Mouse (Mus musculus): ENCODE results near the gene Poldip2.

Poldip2 gene

DNA sequence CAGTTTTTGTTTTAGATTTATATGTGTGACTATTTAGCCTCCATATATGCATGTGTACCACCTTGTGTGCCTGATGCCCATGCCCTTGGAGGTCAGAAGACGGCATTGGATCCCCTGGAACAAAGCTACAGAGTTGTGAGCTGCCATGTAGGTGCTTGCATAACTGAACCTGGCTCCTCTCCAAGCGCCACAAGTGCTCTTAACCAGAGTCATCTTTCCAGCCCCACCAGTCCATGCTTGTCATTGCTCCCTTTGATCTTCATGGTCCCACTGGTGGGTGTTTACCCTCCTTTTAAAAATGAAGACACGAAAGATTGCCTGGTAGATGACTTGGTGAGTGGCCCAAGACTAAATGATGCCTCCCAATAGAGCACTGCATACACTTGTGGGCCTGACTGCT, 28.4 kb downstream of the Poldip2 start:
- no peak for DNase-seq (ENCODE audit: low read depth, low spot score)

GRCm38 (mm10) chr11:78544449-78545111, 32.6 kb downstream of the Poldip2 start:
- DNase-seq (ENCODE audit: low read depth, low spot score): peak; percentile 36

DNA sequence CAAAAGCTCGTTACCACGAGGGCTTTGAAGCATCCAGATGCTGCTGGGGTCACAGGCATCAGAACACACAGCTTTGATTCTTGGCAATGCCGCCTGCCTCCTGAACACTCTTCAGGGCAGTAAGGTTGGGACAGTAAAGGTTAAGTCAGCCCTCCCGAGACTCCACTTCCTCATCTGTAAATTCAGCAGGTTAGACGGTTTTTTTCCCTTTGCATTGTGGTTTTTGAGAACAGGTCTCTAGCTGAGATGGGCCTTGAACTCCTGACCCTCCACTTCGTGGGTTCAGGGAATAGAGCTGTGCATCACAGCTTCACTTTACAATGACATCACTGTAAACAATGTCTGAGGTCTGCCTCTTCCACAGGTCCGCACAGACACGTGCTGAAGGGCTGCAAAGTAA, 33.2 kb downstream of the Poldip2 start:
- DNase-seq (ENCODE audit: low read depth, low spot score): no peak

DNA sequence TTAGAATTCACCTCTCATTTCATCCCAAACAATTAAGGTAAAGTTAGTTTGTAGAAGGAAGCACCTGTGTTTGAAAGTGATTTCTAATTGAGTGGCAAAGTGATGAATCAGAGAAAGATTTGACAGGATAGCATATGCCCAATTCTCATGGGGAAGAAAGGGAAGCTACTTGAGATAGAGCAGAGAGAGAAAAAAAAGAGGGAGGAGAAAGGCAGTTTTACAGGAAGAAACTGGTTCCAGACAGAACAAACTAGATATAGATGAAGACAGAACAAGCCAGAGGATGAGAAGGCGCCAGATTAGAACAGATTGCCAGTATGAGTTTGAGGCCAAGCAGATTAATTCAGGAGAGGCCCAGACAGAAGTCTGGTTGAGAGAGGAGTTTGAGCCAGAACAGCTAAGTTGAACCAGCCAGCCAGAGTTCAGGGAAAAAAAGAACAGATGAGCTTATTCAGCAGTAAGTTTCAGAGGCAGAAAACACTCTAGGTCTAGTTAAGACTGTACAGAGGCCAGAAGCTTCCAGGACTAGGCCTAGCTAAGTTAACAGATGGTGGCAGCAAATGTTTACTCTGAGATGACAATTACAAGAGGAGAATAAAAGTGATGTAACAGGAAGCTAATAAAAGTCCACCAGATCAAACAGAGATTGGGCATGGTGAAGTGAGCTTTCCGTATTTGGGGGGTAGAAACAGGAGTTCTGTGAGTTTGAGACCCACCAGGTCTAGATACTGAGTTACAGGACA, 35.9 kb downstream of the Poldip2 start:
- peak; percentile 25 for DNase-seq (ENCODE audit: low read depth, low spot score)

GRCm38 (mm10) chr11:78549491-78549987, 37.5 kb downstream of the Poldip2 start:
- DNase-seq (ENCODE audit: low read depth, low spot score): peak; percentile 18

- DNase-seq (ENCODE audit: low read depth, low spot score): peak; percentile 98
These were observed 38.4 kb downstream of the Poldip2 start, which contains the start of gene Tmem97 for GRCm38 (mm10) chr11:78550168-78551058. Gene Tmem97 (minus strand): TSS chr11:78550777.

DNA sequence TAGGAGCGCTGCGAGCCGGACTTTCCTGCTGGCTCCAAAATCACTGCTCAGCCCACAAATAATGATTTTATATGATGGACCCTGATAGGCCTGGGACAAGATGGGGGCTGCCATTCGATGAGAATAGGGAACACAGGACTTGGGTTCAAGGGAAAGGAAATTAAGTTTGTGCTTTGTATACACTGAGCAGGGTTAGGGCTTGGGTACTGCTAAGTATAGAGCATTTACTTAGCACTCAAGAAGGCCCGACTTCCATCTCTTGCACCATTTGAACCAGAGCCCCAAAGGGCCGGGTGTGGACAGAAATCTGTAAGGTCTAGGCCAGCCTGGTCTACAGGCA, 39.0 kb downstream of the Poldip2 start:
- DNase-seq (ENCODE audit: low read depth, low spot score): no peak

DNA sequence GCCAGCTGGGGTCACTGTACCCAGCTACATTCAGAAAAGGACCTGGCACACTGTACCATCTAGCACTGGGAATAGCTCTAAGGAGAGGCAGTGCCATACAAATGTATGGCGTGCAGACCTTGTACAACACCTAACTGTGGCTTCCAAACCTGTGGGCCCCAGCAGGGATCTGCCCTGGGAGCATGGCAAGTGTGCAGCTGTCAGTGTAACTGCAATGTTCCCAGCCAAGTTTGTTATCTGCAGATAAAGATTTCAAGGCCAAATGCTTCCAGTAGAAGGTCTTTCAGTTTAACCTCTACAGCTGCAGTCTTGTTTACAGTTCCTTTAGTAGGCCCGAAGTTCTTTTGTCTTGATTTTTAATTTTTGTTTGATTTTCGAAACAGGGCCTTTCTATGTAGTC, 43.6 kb downstream of the Poldip2 start:
- no peak for DNase-seq (ENCODE audit: low read depth, low spot score)

GRCm38 (mm10) chr11:78556070-78556469, 44.1 kb downstream of the Poldip2 start:
- no peak for DNase-seq (ENCODE audit: low read depth, low spot score)

DNA sequence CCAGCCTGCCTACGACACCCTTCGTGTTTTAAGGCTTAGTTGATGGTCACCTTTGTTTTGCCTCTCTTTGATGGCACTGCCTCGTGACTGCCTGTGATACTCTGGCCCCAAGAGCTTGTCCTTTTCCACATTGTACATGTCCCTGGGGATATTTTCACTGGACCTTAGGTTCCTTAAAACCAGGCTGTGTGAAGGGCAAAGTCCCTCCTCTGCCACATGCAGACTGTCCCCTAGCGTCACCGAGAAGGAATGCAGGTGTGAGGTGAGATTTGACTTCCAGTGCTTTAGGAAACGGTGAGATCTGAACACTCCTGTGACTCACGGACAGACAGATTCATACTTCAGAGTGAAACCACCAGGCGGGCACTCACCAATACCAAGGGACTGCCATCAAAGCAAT, 45.2 kb downstream of the Poldip2 start:
- no peak for DNase-seq (ENCODE audit: low read depth, low spot score)

DNA sequence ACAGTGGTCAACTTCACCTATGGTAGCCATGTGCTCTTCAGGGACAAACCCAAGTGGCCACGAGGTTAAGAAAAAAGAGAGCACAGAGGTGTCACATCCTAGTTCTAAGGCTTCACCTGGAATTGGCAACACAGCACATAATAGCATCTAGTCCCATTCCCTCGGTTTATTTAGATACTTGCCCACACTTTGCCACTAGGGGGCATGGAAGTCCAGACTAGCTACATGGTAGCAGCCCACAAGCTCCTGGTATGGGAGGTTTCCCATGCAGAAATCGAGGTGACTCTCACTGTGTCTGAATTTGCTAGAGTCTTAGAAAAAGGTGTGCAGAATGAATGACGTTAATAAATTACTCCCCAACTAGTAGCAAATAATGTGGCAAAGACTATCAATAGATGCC, 48.5 kb downstream of the Poldip2 start:
- peak; percentile 84 for DNase-seq (ENCODE audit: low read depth, low spot score)

DNA sequence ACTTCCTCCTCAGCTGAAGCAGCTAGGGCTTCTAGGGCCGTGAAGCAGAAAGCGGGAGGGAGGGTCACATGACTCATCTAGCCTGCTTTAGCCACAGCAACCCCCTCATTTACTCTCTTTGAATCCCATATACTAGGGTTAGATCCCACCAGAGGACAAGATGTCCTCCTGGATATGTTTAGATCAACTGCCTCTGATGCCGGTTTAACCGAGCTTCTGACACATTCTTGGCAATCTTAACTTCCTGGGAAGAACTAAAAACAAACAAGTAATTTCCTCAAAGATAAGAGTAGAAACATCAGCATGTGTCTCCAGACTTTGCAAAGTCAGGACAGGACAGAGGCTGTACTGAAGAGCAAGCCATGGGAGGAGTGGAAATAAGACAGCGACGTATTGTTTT, 54.8 kb downstream of the Poldip2 start:
- no peak for DNase-seq (ENCODE audit: low read depth, low spot score)

DNA sequence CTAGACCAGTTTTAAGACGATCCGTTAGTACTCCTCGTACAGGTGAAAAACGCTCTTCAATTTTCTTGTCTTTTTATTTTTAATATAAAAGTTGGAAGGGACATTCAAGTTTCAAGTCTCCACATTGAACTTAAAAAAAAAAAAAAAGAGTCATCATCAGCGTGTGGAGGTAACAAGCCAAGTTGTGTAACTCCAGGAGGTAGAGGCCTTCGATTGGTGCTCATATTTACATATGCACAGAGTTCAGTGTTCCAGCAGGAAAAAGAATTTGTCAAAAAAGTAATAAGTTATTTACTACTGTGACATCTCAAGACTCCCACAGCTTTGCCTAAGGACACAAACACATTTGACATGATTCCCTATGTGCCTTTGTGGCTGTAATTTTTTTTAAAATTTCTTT, 55.6 kb downstream of the Poldip2 start:
- no peak for DNase-seq (ENCODE audit: low read depth, low spot score)

- no peak for DNase-seq (ENCODE audit: low read depth, low spot score)
These were observed 56.8 kb downstream of the Poldip2 start for GRCm38 (mm10) chr11:78568827-78569226.

DNA sequence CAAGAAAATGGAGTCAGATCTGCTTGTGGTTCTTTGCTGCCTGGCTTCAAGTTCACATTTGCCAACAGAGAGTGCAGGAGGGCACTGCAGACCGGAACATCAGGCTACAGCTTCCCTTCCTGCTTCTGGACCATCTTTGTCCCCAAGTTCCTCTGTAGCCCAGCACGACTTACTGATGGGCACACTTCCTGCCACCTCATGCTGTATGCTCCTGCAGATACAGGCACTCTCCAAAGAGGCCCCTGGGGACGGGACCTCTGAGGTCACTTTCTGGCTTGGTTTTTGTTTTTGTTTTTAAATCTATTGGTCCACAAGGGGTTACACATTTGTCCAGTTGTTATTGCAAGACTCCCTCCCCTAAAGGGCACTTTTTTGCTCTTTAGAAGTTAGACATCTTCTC, 57.8 kb downstream of the Poldip2 start:
- DNase-seq (ENCODE audit: low read depth, low spot score): peak; percentile 18

DNA sequence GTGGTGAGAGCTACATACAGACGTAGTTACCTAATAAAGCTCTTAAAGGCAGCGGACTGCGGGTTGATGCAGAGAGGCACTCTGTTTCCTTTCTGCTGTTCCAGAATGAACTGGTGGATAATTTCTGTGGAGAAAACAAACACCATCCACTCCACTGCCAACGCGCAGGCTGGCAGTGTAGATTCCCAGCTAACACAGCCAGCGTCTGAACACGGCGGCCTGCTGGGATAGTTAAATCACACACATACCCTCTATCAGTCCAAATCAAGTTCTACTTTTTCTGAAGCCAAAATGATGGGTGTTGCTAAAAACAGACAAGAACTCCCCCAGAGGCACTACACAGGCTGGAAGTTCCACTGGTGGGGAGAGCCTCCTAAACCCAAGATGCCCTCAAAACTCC, 59.4 kb downstream of the Poldip2 start:
- DNase-seq (ENCODE audit: low read depth, low spot score): no peak

DNA sequence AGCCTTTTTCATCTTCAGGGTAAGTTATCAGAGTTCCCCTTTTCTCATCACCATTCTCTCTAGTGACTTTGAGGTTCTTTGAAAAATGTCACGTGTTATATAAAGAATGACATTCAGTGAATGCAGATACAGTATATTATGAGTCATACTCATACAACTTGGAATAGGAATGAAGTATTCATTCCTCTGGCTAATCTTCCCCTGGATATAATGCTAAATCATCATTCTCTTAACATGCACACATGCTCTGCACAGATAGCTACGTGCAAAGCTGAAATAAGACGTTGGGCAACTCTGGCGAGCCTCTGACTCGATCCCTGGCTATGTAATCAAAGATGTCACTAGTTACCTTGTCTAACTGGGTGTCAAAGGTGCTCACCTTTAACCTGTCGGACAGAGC, 59.9 kb downstream of the Poldip2 start:
- DNase-seq (ENCODE audit: low read depth, low spot score): peak; percentile 57
